Mouse (Mus musculus): ENCODE measurements at regions not wholly inside any gene's neighbourhood (a gene's known extent, or its start where the extent isn't known, plus 50 kb on each side); places are given as distances from the start of the nearest gene placed in this dataset.

DNA sequence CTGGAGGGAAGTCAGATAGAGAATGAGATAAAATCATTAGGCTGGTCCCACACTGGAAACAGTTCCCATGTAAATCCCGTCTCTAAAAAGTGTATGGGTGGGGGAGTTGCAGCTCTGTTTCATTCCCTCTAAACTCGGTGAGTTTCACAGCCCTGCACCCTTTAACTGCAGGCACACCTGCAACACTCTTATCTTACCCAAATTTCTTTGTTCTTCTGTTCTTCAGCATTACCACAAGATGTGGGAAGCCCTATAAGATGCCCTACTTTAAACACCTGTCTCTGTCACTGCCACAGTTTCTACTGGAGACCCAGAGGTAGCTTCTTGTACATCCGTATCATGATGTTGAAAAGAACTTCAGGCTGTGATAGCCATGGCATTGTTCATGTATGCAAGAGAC is 320.2 kb upstream of the Kcnh8 start:
- TF ChIP-seq GATA1 (IDR thresholded peaks at IDR 0.05; ENCODE audit: borderline replicate concordance, low read length) (no peak), FLI1 (IDR thresholded peaks at IDR 0.05; ENCODE audit: low read length) (no peak)
